Mouse (Mus musculus) gonadal fat pad, adult 2 months (tissue): Measurements from ENCODE around the gene Atg4c. TPM values are rescaled to one million over a fixed set of nuclear protein-coding genes. Genes with fewer than 3 reads are reported as not detected.

Experiments used
- DNase-seq: peaks from one replicate; pipeline ENCODE4 v3.0.0-alpha.2; 2012; ENCODE audit warnings: low read depth
- polyA plus RNA-seq: library from polyadenylated mRNA; depleted of rRNA; stranded (reverse); fragments of >200 nt; gene quantifications from 2 replicates; pipeline ENCODE4 v1.2.3, GENCODE M21; 2012; rRNA removed

The Atg4c gene
- polyA plus RNA-seq, 1 experiment = 9.0 TPM

DNA sequence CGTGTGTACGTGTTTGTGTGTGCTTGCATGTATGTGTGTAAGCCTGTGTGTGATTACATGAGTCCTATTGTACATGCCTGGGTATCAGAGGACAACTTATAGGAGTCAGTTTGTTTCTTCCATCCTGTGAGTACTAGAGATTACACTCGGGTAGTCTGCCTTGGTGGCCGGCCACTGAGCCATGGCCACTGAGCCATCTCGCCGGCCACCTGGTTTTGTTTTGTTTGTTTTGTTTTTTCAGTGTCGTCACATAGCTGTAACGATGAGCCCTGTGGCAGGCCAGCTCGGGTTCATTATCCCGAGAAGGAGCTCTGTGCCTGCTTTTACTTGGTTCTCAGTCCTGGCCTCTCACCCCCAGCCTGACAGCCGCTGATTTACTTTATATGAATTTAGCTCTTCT, 69.9 kb downstream of the Atg4c start:
- DNase-seq = no peak

DNA sequence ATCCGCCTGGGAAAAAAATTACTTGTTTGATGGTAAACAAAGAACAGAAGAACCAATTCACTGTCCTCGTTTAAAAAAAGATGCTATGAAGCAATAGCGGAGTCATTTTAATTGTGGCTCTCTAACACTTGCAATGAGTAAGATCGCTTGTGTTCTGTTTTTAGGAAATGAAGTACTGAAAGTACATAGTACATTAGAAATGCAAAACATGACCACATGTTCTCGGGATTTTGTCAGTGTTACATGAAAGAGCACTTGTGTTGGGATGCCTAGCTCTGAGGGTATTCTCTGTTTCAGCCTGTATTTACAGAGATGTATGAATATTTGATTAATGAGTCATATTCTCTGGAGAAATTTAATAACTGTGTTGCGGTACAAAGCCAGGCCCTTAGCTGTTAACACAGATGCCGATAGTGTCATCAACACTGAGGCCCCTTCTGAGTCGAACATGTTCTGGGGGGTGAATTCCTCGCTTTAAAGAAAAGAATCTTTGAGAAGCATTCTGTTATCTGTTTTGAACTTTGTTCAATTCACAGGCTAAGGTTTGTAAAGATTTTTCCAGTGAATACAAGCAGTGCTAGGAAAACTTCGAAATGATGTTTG, 73.2 kb downstream of the Atg4c start:
- DNase-seq = no peak

DNA sequence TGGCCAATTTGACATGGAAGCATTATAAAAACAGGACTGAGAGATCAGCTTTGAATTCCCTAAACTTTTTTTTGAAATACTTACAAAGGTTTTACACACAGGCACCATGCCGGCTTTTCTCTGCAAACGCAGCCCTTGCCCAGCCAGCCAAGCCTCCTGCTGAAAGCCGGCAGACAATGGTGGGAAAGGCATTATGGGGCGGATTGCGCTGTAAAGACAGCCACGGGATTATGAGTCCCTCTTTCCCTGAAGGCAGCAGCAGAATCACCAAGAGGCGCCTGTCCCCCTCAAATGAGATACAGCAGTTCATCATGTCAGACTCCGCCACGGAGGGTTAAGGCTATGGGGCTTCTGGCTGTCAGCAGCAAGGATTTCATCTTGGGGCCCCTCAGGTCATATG, 79.1 kb downstream of the Atg4c start:
- DNase-seq = no peak

DNA sequence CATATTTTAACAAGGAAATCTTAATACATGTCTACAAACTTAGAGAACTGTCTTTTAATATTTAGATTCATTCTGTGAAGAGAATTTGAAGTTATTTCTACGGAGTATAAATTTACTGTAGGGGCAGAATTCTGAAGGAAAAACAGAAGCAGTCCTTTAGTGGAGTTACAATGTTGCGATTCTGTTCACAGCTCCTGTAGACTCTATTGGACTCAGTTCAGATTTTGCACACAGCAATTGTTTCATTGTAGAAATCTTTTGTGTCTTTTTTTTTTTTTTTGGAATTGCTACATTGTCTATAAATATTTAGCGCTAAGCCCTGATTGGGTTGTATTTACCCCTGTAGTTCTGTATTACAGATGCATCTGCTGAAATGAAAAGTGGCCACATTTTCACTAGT, 79.7 kb downstream of the Atg4c start:
- DNase-seq = no peak

DNA sequence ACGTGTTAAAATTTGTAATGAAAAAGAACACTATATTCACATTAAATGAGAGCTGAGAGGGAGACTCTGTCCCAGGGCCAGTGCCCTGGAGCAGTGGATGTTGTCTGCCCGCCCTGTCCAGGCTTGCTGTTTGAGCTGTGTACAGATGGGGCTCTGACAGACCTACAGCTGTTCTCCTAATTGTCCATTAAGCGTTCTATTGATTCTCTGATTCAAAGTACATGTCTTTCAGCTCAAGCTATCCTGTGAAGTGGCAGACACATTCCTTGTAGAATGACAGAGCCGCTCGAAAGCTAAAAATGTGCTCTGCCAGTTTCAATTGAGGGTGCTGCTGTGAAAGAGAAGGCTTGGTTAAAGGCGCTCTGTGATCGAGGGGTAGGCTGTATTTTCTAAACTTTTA, 80.2 kb downstream of the Atg4c start:
- no peak for DNase-seq

DNA sequence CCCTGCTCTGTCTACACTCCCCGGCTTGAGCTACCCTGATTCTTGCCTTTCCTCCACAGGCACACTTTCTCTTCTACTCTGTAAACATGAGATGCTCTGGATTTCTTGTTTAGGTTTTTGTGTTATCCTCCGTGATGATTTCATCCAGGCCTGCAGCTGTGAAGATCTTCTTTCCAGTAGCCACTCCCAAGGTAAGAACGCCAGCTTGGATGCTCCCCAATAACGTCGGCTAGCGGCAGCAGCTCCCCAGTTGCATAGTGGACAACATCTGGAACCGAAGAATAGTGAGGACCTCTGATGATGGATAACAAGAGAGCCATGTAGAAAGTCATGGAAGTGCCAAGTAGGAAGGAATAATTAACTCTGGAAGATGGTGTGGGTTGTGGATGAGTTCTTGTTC, 85.1 kb downstream of the Atg4c start:
- no peak for DNase-seq

DNA sequence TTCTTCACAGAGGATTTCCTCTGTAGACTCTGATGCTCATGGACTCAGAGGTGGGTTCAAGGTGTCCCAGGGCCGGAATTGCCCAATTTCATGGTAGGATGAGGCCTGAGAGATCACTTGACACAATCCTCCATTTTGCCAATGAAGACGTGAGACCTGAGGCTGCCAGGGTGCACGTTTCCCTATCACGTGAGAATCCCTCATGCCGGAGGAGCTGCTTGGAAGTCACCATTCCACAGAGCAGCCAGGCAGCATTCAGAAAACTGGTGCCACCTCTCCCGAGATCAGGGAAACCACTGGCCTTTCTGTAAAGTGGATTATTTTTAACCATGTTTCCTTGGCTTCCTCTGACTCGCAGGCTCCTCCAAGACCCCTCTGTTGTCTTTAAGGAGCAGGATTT, 88.0 kb downstream of the Atg4c start:
- no peak for DNase-seq

DNA sequence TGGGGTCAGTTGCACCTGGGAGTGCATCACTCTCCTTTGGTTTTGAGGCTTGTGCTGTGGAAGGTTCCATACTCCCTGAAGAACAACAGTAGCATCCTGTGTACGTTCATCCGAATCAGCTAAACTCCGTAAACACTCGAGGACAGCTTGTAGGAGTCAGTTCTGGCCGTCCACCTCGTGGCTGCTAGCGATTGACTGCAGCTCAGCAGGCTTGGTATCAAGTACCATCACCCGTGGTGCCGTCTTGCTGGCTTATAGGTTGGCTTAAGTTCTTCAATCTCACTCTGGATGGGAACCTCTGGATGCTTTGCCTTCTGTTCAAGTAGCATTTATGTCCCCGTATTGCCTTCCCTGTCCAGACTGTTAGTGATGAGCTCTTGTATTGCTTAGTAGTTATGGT, 95.6 kb downstream of the Atg4c start:
- DNase-seq = no peak

DNA sequence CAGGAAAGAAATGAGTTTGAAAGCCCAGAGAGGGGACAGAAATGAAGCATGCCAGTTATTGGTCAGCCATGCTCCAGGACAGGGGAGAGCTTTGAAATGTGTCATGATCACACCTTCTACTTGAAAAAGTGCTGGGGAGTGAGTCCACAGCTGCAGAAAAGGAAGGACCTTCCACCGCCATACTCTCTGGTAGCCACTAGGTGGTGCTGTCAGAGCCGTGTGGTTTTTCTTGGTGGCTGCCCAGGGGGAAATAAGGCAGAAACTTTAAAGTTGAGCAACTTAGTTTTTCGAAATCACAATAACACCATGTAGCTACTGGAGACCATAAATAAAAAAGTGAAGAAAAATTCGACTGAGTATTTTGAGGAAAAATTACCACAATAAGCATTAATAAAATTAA, 104.9 kb downstream of the Atg4c start:
- DNase-seq = no peak

DNA sequence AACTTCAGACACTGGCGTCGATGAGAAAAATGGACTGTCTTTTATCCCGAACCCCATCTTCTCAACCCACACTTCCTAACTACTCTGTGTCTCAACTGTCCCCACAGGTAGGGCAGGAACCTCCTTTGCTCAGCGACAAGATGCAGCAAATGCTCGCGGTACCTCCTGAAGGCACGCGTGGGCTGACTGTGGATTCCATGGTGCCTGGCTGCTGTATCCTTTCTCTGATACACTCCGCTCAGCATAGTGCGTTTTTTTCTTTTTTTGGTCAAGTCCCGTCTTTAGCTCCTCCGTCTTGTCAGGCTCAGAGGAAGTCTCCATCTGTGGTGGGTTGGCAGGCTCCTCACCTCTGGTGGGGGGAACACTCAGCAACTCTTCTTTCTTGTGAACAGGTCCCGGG, 111.1 kb downstream of the Atg4c start:
- DNase-seq = no peak

Other genes with a start within 250 kb of the Atg4c start
- gene Angptl3, start 163.0 kb upstream of the Atg4c start, polyA plus RNA-seq = 0.56 and 1.4 TPM in 2 replicates
- 44.6 and 62.7 TPM in 2 replicates for gene Dock7, start 73.0 kb upstream of the Atg4c start, polyA plus RNA-seq
- gene Gm12689, start 102.0 kb downstream of the Atg4c start, polyA plus RNA-seq = 0.45 and 0.60 TPM in 2 replicates